Mouse (Mus musculus) stomach, embryonic 14.5 days (tissue): ENCODE results near the gene Spop. TPM values are rescaled to one million over a fixed set of nuclear protein-coding genes. Genes with fewer than 3 reads are reported as not detected.
A peak's percentile ranks its signal among the peaks of the same experiment; 100 is the strongest.

Experiments used
- ATAC-seq: fragments of 200-750 bp; cut with Nextera tagmentation; 2 replicates; pipeline ENCODE4 v1.8.0; 2017; ENCODE audit warnings: low read depth, moderate TSS enrichment; ENCODE audit not compliant: insufficient number of reproducible peaks, insufficient read depth, low FRiP score
- H3K27ac ChIP-seq: fragments of 300-500 bp; sonication (generic); 2 replicates; pipeline ENCODE4 v1.5.1; 2014; ENCODE audit warnings: mild to moderate bottlenecking, low read length, moderate library complexity, mixed read lengths
- H3K27me3 ChIP-seq: fragments of 300-500 bp; sonication (generic); 2 replicates; pipeline ENCODE4 v1.6.1; 2014; ENCODE audit warnings: low read length, control low read depth, mixed read lengths; ENCODE audit not compliant: control insufficient read depth, insufficient read depth
- H3K36me3 ChIP-seq: fragments of 300-500 bp; sonication (generic); 2 replicates; pipeline ENCODE4 v1.6.1; 2014; ENCODE audit warnings: mild to moderate bottlenecking, control low read depth, low read length, moderate library complexity, mixed read lengths; ENCODE audit not compliant: control insufficient read depth, insufficient read depth
- H3K4me1 ChIP-seq: fragments of 300-500 bp; sonication (generic); 2 replicates; pipeline ENCODE4 v1.6.1; 2014; ENCODE audit warnings: low read length, control low read depth, mixed read lengths; ENCODE audit not compliant: control insufficient read depth, insufficient read depth
- H3K4me2 ChIP-seq: fragments of 300-500 bp; sonication (generic); replicated peaks from 2 replicates; pipeline ENCODE4 v1.6.1; 2014; ENCODE audit warnings: low read depth, low read length, control low read depth
- H3K4me3 ChIP-seq: fragments of 300-500 bp; sonication (generic); 2 replicates; pipeline ENCODE4 v1.5.1; 2014; ENCODE audit warnings: low read depth, low read length, control low read depth
- H3K9ac ChIP-seq: fragments of 300-500 bp; sonication (generic); replicated peaks from 2 replicates; pipeline ENCODE4 v1.6.1; 2014; ENCODE audit warnings: low read depth, mild to moderate bottlenecking, control low read depth, low read length, moderate library complexity, mixed read lengths
- H3K9me3 ChIP-seq: fragments of 300-500 bp; sonication (generic); 2 replicates; pipeline ENCODE4 v1.6.1; 2016; ENCODE audit warnings: low read depth, low read length, control low read depth; ENCODE audit not compliant: control insufficient read depth
- WGBS: fragments of 180-500 bp; shearing (Covaris S2); extraction: QIAGEN DNeasy Blood & Tissue Kit; methylation state at CpG from one replicate; pipeline ENCODE4 v1.1.7; 2014; 5-methylcytosine and 5-hydroxymethylcytosine counted together
- polyA plus RNA-seq: library from polyadenylated mRNA; unstranded; fragments of >200 nt; fragmentation: Nextera tagmentation; extraction: Ambion mirVana; gene quantifications from 2 replicates; pipeline ENCODE4 v1.2.1, GENCODE M21; 2014

Gene Spop
- polyA plus RNA-seq, 1 experiment from 2014 or later, result 105 TPM

- H3K27ac ChIP-seq, result peak overlapping the region; percentile 72
- no peaks in the 10 kb centered on the region for H3K27me3 ChIP-seq
- peaks cover 11% of the 10 kb centered on the region; the same call in 1 of the 2 replicates for H3K4me1 ChIP-seq
- WGBS, result 62% methylated on average over 15 of the region's 15 CpGs
- H3K9me3 ChIP-seq, result no peaks in the 10 kb centered on the region
- no peak overlapping the region for H3K4me3 ChIP-seq
- H3K9ac ChIP-seq, result no peak overlapping the region
- H3K4me2 ChIP-seq, result no peak overlapping the region
- peaks cover 18% of the 10 kb centered on the region for H3K36me3 ChIP-seq
- peak; percentile 80 for ATAC-seq
Measured at GRCm38 (mm10) chr11:95369964-95370890, 43.7 kb upstream of the Spop start.

- Histone ChIP-seq H3K9me3 (no peaks in the 10 kb centered on the region), H3K4me1 (peaks cover 11% of the 10 kb centered on the region; the same call in 1 of the 2 replicates), H3K27ac (no peak overlapping the region), H3K4me3 (no peak overlapping the region), H3K27me3 (no peaks in the 10 kb centered on the region), H3K4me2 (no peak overlapping the region), H3K36me3 (peaks cover 28% of the 10 kb centered on the region), H3K9ac (no peak overlapping the region)
- ATAC-seq, result no peak
- WGBS, result 91% methylated on average over 7 of the region's 7 CpGs
Measured at GRCm38 (mm10) chr11:95371182-95371581, 42.7 kb upstream of the Spop start.

GRCm38 (mm10) chr11:95378926-95379325, 35.0 kb upstream of the Spop start:
- Histone ChIP-seq H3K4me1 (no peaks in the 10 kb centered on the region), H3K27me3 (no peaks in the 10 kb centered on the region), H3K27ac (no peak overlapping the region), H3K9me3 (no peaks in the 10 kb centered on the region), H3K4me3 (no peak overlapping the region), H3K36me3 (peaks cover 36% of the 10 kb centered on the region), H3K4me2 (no peak overlapping the region), H3K9ac (no peak overlapping the region)
- 60% methylated on average over 9 of the region's 9 CpGs for WGBS
- ATAC-seq, result no peak

GRCm38 (mm10) chr11:95379552-95379951, 34.3 kb upstream of the Spop start:
- no peak overlapping the region for H3K9ac ChIP-seq
- H3K9me3 ChIP-seq, result no peaks in the 10 kb centered on the region
- H3K4me2 ChIP-seq, result no peak overlapping the region
- 78% methylated on average over 5 of the region's 5 CpGs for WGBS
- no peak overlapping the region for H3K4me3 ChIP-seq
- no peak overlapping the region for H3K27ac ChIP-seq
- peaks cover 36% of the 10 kb centered on the region for H3K36me3 ChIP-seq
- no peak for ATAC-seq
- H3K4me1 ChIP-seq, result no peaks in the 10 kb centered on the region
- H3K27me3 ChIP-seq, result no peaks in the 10 kb centered on the region

GRCm38 (mm10) chr11:95380711-95381110, 33.2 kb upstream of the Spop start:
- H3K36me3 ChIP-seq, result peaks cover 26% of the 10 kb centered on the region
- H3K4me2 ChIP-seq, result no peak overlapping the region
- no peaks in the 10 kb centered on the region for H3K27me3 ChIP-seq
- H3K9me3 ChIP-seq, result no peaks in the 10 kb centered on the region
- peaks cover 5% of the 10 kb centered on the region; the same call in 1 of the 2 replicates for H3K4me1 ChIP-seq
- no peak overlapping the region for H3K27ac ChIP-seq
- H3K9ac ChIP-seq, result no peak overlapping the region
- 91% methylated on average over 7 of the region's 7 CpGs for WGBS
- no peak overlapping the region for H3K4me3 ChIP-seq
- no peak for ATAC-seq

- no peak overlapping the region for H3K4me2 ChIP-seq
- peaks cover 5% of the 10 kb centered on the region; the same call in 1 of the 2 replicates for H3K4me1 ChIP-seq
- no peaks in the 10 kb centered on the region for H3K9me3 ChIP-seq
- WGBS, result 89% methylated on average over 1 of the region's 1 CpGs
- ATAC-seq, result no peak
- peaks cover 21% of the 10 kb centered on the region for H3K36me3 ChIP-seq
- H3K27me3 ChIP-seq, result no peaks in the 10 kb centered on the region
- no peak overlapping the region for H3K4me3 ChIP-seq
- no peak overlapping the region for H3K9ac ChIP-seq
- no peak overlapping the region for H3K27ac ChIP-seq
Measured at GRCm38 (mm10) chr11:95381146-95381545, 32.7 kb upstream of the Spop start.

- Histone ChIP-seq H3K27ac (no peak overlapping the region), H3K4me1 (peaks cover 5% of the 10 kb centered on the region; the same call in 1 of the 2 replicates), H3K9me3 (no peaks in the 10 kb centered on the region), H3K4me2 (no peak overlapping the region), H3K9ac (no peak overlapping the region), H3K36me3 (peaks cover 18% of the 10 kb centered on the region; the same call in 1 of the 2 replicates), H3K4me3 (no peak overlapping the region), H3K27me3 (no peaks in the 10 kb centered on the region)
- no peak for ATAC-seq
- WGBS, result 85% methylated on average over 5 of the region's 5 CpGs
Measured at GRCm38 (mm10) chr11:95383331-95383986, 30.4 kb upstream of the Spop start.

- Histone ChIP-seq H3K4me3 (peak overlapping the region; percentile 88), H3K27ac (no peak overlapping the region), H3K4me1 (peaks cover 5% of the 10 kb centered on the region; the same call in 1 of the 2 replicates), H3K9ac (no peak overlapping the region), H3K27me3 (no peaks in the 10 kb centered on the region), H3K4me2 (peak overlapping the region; percentile 37), H3K9me3 (no peaks in the 10 kb centered on the region), H3K36me3 (peaks cover 22% of the 10 kb centered on the region; the same call in 1 of the 2 replicates)
- no peak for ATAC-seq
- WGBS, result 36% methylated on average over 9 of the region's 9 CpGs
Measured at GRCm38 (mm10) chr11:95384004-95384318, 29.9 kb upstream of the Spop start.
